Mouse (Mus musculus) megakaryocyte, adult 5-6 weeks (primary cell): ENCODE results near the gene Kcnj5. TPM values are rescaled to one million over a fixed set of nuclear protein-coding genes. Genes with fewer than 3 reads are reported as not detected.

Experiments used
- ATAC-seq: 2 replicates; pipeline ENCODE4 v1.8.0; 2016; ENCODE audit warnings: mild to moderate bottlenecking, inconsistent platforms; ENCODE audit not compliant: poor library complexity, severe bottlenecking
- total RNA-seq, 2 experiments: library from RNA; stranded (forward) in 1 of 2; stranded (reverse) in 1 of 2; fragments of 153-499, 151-499 nt in 1 of 2; fragments of 221-1000, 200-1000 nt in 1 of 2; gene quantifications; 2 replicates each; pipeline versions ENCODE4 v1.2.3 to v1.2.4; 2015 to 2017

The Kcnj5 gene
- total RNA-seq, 2 experiments from 2014 or later: 0.07 TPM; not detected in 1

- ATAC-seq: no peak
Observed at GRCm38 (mm10) chr9:32323610-32324009, 20.5 kb downstream of the Kcnj5 start.

GRCm38 (mm10) chr9:32320167-32320566 lies 24.0 kb downstream of the Kcnj5 start:
- ATAC-seq: no peak

GRCm38 (mm10) chr9:32315999-32316398 lies 28.2 kb downstream of the Kcnj5 start:
- ATAC-seq: no peak

GRCm38 (mm10) chr9:32314071-32314470 lies 30.1 kb downstream of the Kcnj5 start:
- no peak for ATAC-seq

GRCm38 (mm10) chr9:32312208-32312607 lies 31.9 kb downstream of the Kcnj5 start:
- no peak for ATAC-seq

GRCm38 (mm10) chr9:32311786-32312185 lies 32.4 kb downstream of the Kcnj5 start:
- ATAC-seq: no peak

GRCm38 (mm10) chr9:32302501-32303150 lies 41.5 kb downstream of the Kcnj5 start:
- ATAC-seq: no peak

GRCm38 (mm10) chr9:32295061-32295800 lies 48.9 kb downstream of the Kcnj5 start:
- no peak for ATAC-seq

GRCm38 (mm10) chr9:32292686-32293085 lies 51.5 kb downstream of the Kcnj5 start:
- ATAC-seq: no peak

- ATAC-seq: no peak
Observed at GRCm38 (mm10) chr9:32291618-32292017, 52.5 kb downstream of the Kcnj5 start.

- ATAC-seq: no peak
Observed at GRCm38 (mm10) chr9:32283591-32283990, 60.6 kb downstream of the Kcnj5 start.

GRCm38 (mm10) chr9:32280456-32280855 lies 63.7 kb downstream of the Kcnj5 start:
- ATAC-seq: no peak

- ATAC-seq: no peak
Observed at GRCm38 (mm10) chr9:32279789-32280188, 64.4 kb downstream of the Kcnj5 start.

GRCm38 (mm10) chr9:32278052-32278451 lies 66.1 kb downstream of the Kcnj5 start:
- ATAC-seq: no peak

- peak; percentile 47; the same call in 1 of the 2 replicates for ATAC-seq
Observed at GRCm38 (mm10) chr9:32271896-32272444, 72.2 kb downstream of the Kcnj5 start.

Other genes with a start within 250 kb of the Kcnj5 start
- gene Arhgap32, start 228.2 kb downstream of the Kcnj5 start, total RNA-seq (2015): 4.9 and 5.0 TPM in 2 replicates
- 1.5 and 2.8 TPM in 2 replicates for gene Arhgap32, start 228.2 kb downstream of the Kcnj5 start, total RNA-seq (2017)
- not detected in 2 replicates for gene Kcnj1, start 28.1 kb upstream of the Kcnj5 start, total RNA-seq (2015)
- gene Kcnj1, start 28.1 kb upstream of the Kcnj5 start, total RNA-seq (2017): not detected in 2 replicates
- gene Fli1, start 198.5 kb upstream of the Kcnj5 start, total RNA-seq (2015): 89.0 and 92.7 TPM in 2 replicates
- 95.8 and 106 TPM in 2 replicates for gene Fli1, start 198.5 kb upstream of the Kcnj5 start, total RNA-seq (2017)